Mouse (Mus musculus): ENCODE results near the gene Tbc1d16.
A peak's percentile ranks its signal among the peaks of the same experiment; 100 is the strongest.

The Tbc1d16 gene

DNA sequence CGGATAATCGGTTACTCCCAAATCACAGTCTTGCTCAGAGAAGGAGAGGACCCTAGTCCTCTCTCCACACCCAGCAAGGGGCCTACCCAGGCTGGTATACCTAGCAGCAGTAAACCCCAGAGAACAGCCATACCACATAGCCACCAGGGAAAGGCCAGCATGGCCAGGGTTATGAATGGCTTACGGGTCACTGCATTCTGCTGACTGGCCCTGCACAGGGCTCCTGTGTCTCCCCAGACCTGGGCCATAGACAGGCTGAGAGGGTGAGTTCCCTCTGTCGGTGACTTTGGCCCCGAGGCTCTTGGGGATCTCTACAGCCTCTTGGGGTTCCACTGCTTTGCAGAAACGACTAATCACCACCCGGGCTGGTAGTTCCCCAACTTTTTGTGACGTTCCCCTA, 50.0 kb downstream of the Tbc1d16 start:
- no peak for DNase-seq (ENCODE audit: low read depth, low spot score)

DNA sequence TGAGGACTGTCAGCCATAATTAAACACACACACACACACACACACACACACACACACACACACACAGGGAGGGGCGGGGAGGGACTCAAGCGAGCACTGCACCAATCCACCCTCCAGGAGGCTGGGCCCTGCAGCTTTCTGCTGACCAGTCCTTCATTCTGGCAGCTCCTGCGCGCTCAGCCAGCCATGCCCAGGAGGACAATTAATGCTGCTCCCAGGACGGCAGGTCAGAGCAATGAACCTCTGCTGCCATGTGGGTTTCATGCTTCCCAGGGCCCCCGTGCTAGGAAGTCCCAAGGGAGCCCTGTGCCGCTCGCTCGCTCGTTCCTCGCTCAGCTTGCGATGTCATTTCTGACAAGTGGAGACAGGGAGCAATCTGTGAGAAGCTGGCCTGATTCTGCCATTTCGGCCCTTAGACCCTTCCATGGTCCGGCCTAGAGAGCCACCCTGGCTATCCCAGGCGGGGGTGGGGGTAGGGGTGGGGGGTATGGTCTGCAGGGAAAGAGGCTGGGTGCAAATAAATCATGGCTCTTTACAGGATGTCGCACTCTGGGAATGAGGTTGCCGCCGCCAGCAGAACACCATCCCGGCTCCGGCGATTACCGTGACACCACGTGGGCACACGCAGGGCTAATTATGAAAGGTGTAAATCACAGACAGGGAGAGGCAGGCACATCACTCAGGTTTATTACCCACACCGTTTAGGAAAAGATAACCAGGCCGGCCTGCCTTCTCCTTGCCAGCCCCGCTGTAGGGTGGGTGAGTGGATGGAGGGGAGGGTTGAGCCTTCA, 51.7 kb downstream of the Tbc1d16 start:
- no peak for DNase-seq (ENCODE audit: low read depth, low spot score)

DNA sequence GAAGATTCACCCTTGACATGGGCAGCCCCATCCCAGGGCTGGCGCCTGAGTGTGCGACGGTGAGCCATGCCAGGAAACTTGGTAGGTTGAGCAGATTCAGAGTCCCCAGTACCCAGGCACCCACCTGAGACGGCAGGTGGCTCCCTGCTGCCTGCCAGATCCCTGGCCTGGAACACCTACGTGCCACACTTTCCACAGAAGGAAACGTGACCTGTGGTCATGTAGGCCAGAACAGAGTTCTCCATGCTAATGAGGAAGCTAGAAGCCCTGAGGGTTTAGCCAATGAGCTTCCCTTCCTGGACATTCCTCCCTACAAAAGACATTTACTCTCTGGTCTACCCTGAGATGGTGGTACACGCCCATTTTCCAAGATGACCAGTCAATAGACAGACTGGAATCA, 56.7 kb downstream of the Tbc1d16 start:
- DNase-seq (ENCODE audit: low read depth, low spot score) = no peak

DNA sequence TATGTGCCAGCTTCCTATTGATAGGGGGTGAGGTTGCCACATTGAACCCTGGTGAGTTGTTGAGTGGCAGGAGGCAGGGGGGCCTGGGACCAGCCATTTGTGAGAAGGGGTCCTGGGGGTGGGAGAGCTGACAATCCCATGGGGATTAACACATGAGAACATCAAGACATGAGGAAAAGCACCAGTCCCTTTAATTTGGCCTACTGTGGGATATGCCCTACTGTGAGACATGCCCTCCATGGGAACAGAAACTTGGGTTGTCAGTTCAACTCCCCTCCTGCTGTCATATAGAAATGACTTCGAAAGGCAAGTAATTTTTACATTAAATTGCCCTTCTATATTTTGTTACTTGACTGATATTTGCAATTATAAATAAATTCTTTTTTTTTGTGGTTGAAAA, 59.4 kb downstream of the Tbc1d16 start:
- no peak for DNase-seq (ENCODE audit: low read depth, low spot score)

DNA sequence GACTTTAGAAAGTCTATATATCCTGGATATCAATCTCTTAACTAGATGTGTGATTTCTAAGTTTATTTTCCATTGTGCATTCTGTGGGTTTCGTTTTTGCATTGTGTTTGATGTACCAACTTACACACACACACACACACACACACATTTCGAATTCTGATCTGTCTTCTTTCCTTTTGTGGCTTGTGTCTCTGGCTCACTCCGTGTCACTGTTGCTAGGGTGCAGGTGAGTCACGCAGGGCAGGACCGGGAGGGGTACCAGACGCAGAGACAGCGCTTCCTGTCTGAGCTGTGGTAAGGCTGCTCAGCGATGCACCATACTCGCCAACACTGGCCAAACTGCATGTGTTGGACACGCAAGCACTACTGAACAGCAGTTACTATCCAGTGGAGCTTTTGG, 62.3 kb downstream of the Tbc1d16 start:
- DNase-seq (ENCODE audit: low read depth, low spot score) = peak; percentile 96

DNA sequence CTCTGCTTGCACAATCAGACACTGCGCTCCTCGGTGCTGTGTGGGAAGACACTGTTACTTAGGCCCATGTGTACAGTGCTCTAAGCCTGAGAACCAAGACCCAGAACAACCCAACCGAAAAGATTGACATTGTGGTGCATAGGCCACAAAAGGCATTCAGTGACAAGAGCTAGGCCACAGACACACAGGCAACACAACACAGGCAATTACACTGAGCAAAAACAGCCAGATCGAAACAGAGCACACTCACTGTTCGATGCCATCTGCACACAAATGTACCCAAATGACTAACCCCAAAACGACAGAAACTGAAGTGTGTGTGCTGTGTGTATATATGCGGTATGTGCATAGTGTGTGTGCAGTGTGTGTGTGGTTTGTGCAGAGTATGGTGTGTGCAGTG, 63.9 kb downstream of the Tbc1d16 start:
- DNase-seq (ENCODE audit: low read depth, low spot score) = peak; percentile 62

DNA sequence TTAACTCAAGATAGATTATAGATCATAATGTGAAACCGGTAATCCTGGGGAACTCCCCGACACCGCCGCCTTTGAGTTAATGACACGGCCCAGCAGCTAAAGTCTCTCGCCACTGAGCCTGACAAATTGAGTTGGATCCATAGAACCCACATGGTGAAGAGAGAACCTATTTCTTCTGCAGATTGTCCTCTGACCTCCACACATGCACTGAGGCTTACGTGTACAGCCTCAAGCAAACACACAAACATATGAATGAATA, 64.6 kb downstream of the Tbc1d16 start:
- no peak for DNase-seq (ENCODE audit: low read depth, low spot score)

DNA sequence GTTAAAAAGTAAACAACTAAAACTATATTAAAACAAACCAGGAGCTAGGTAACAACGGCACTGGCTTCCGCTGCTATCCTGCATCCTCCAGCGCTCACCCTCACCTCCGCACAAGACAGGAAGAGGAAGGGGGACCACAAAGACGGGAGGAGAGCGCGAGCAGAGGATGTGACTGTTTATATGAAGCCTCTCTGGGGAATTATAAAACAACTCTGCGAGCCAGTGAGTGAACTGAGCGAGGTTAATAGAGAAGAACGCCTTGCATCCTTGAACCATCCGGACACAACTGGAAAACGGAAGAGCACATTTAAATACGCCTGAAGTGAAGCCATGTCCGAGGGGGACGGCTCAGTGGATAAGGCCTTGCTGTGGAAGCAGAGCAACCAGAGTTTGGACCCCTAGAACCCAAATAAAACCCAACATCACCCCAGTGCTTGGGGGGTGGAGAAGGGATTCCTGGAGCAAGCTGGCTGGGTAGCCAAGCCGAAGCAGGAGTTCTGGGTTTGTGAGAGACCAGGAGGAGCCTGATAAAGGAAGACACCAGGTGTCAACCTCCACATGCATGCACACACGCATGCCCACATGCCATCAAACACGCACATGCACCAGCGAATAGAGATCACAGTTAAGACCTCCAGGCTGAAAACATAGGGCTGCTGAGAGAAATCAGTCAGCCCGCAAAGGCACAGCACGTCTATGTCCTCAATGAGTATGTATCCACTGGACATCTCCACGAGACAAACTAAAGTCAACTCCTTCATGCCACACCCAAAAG, 65.2 kb downstream of the Tbc1d16 start:
- DNase-seq (ENCODE audit: low read depth, low spot score) = peak; percentile 82

DNA sequence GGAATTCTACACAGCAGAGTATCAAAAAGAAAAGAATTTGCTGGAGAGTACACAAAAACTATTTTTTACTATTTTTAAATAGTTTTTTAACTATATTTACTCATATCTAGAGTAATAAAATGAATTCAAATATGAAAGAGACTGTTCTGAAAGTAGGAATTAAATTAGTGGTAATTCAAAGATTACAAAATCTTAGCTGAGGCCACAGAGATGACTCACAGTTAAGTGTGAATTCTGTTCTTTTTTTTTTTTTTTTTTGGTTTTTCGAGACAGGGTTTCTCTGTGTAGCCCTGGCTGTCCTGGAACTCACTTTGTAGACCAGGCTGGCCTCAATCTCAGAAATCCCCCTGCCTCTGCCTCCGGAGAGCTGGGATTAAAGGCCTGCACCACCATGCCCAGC, 66.6 kb downstream of the Tbc1d16 start:
- DNase-seq (ENCODE audit: low read depth, low spot score) = no peak

DNA sequence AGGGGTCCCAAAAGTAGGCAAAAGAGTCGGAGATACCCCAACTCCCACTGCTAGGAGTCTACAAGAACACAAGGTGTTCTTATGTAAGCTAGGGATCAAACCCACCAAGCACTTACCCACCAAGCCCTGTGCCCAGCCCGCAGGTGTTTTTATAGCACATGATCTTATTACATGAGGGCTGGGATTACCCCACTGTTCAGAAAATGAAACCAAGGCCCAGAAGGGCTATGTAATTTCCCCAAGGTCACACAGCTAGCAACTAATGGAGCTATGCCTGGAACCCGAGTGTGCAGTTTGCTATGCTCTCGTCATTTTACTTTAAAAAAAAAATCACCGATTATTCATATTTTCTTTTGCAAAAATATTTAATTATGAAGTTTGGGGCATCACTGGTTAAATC, 68.2 kb downstream of the Tbc1d16 start:
- peak; percentile 60 for DNase-seq (ENCODE audit: low read depth, low spot score)

DNA sequence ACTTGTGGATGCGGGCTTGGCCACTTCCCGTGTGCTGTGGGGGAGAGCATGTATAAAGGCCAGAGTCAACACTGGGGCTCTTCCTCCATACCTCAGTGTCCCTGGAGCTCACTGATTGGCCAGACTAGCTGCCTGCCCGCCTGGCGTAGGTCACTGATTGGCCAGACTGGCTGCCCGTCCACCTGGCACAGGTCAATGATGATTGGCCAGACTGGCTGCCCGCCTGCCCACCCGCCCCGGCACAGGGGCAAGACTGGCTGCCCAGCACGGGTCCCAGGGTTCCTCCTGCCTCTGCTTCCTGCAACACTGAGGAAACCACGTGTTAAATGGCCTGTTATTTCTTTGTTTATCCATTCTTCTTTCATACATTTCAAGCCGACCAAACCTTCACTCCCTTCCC, 68.8 kb downstream of the Tbc1d16 start:
- peak; percentile 39 for DNase-seq (ENCODE audit: low read depth, low spot score)

DNA sequence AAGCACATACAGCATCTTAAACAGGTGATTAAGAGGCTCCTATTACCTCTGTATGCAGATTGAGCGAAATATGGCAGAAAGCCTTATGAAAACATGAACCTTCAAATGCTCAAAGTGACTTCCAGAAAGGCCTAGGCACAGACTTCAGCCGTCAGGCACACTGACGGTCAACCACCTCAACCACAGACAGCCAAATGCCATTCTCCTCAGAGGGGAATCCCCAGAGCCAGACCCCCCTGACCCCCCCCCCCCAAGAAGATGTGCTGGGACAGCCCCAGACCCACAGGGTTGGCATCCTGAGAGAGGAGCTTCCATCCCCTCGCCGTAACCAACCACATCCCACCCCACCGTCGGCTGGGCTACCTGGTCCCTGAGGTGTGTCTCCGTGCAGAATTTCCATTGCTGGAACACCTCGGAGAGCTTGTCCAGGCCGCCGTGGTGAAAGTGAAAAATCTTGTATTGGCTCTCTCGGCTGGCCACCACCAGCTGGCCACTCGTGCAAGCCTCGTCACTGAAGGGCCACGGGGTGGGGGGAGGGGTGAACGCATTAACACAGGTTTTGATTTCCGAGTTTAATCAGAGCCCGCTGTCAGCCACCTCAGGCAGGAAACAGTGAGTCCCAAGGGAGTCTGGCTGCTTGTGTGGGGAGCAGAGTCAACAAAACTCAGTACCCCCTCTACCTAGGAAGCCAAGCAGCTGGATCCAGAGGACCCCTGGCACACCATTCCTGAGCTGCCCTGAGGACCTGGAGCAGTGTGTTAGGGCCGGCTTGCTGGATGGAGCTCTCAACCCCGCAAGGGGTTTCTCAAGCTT, 70.7 kb downstream of the Tbc1d16 start:
- DNase-seq (ENCODE audit: low read depth, low spot score) = no peak

DNA sequence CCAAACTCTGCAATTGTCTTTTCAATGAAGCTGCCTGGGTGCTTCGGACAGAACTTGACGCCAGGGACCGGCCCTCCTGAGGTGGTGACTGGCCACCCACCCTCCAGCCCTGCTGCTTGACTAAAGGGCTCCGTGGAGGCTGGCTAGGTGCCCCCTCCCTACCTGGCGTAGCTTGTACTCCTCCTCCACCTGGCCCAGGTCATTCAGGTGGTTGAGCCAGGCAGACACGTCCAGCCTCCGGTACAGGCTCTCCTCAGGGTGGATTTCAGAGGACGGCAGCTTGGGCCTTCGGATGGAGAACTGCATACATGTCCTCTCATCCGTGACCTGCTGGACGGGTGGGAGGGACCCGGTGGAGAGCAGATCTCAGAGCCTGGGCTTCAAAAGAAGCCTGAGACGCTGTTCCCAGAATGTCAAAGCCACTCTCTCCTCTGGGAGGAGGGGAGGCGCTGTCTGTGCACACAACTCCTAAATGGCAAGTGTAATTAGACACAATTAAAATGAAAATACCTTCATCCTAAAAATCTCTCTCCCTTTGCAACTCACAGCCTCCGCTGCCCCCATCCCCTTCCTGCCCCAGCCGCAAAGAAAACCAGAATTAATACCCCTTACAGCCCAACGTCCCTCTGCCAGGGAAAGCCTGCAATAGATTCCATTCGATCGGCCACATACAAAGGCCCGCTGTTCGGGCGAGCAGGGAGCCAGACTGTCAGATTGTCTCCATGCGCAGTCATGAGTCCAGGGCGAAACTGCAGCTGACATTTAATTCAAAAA, 71.6 kb downstream of the Tbc1d16 start:
- DNase-seq (ENCODE audit: low read depth, low spot score) = no peak

DNA sequence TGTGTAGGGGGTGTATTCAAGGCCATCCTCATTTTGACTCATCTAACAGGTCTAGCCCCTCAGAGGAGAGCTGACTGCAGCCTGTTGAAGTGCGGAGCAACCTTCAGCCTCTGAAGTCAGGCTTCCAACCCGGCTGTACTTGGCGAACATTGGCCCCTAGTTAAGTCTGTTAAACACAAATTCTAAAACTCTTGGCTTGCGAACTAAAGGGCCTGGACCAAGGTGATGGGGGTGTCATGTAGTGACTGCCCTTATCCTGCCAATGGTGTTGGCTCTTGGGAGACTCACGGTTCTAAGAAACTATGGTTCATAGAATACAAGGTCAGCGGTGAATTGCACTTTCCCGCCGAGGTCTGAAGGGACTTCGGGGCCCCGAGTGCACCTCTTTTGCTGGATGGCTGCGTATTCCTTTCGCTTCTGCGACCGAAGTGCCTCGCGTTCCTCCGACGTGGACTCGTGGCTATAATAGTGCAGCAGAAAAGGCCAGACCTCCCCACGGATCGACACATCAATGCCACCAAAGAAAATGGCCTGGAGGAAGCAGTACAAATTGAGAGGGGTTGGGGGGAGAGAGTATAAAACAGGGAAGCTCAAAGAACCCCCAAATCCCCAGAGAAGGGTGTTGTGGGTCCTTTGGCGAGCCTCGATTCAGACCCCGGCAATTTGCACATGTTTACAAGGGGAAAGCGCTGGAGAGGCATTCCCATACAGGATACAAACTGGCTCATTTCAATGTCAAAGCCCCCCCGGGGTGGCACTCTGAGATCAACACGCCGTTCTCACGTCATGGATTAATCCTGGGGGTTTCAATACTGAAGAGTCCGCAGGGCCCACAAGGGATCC, 72.4 kb downstream of the Tbc1d16 start:
- no peak for DNase-seq (ENCODE audit: low read depth, low spot score)

DNA sequence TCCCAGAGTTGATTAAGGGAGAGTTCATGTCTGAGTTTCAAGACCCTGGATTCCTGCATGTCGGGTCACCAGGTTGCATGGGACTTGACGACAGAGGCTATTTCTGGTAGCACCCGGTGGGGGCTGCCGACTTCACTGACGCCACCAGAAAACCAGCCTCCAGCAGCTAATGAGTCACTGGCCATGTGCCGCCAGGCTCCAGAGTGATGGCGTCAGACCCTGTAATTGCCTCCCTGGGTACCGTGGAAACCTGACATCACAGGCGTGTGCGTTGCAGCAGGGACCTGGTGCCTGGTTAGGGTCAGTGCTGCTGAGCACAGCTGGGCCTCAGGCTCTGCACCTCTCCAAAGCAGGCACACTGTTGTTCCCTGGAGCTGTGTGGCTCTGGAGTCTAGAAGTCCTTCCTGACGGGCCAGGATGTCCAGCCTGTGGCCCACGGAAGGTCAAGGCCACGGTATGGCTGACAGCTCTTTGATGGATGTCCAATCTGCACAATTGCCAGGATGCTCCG, 75.9 kb downstream of the Tbc1d16 start:
- no peak for DNase-seq (ENCODE audit: low read depth, low spot score)

DNA sequence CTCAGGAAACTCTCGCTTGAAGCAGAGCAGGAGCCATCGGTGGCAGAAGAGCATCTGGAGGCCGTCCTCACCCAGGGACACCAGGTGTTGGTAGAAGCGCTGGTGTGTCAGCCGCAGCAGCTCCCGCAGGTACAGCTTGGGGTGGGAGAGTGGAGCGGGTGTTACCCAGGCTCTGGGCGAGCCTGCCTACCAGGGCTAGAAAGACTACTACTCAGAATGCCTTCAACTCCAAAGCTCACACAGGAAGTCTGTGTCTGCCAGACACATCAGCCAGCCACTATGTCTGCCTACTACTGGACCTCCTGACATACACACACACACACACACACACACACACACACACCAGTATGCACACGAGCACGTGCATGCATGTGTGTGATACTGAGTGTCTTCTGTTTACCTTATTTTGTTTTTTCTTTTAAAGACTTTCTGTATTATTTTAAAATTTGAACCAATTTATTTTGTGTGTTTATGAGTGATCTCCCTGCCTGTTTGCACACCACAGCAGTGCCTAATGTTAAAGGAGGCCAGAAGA, 77.2 kb downstream of the Tbc1d16 start:
- peak; percentile 43 for DNase-seq (ENCODE audit: low read depth, low spot score)

DNA sequence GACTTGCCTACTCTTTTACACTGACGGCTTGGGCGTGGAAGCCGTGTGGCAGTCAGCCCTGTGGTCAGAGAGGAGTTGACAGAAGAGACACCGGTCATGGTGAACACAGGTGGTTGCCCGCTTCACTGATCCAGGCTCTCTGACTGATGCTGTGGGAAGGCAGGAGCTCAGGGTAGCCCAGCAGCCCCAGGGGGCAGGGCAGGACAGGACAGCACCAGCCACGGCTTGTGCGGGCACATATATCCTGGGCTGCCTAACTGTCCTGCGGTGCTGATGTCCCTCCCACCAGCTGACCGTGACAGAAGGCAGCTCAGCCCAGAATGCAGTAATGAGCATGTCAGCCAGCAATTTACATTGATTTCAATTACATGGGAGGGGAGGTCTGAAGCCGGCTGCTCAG, 77.9 kb downstream of the Tbc1d16 start:
- DNase-seq (ENCODE audit: low read depth, low spot score) = no peak

DNA sequence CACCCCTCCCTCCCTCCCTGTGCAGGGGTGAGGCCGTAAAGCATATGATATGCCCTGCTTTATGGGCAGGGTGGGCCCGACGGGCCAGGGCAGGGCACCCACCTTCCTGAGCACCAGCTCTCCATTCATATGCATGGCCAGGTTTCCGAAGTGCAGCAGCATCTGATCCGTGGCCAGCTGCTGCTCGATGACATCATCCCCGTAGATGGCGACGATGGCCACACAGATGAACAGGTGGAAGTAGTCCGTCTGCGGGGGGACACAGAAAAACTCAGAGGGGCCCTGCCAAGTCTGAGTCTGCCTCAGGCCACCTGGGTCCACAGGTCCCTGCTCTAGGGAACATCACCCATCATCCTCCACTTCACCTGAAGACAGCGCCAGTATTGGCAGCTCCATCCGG, 79.5 kb downstream of the Tbc1d16 start:
- DNase-seq (ENCODE audit: low read depth, low spot score) = no peak

DNA sequence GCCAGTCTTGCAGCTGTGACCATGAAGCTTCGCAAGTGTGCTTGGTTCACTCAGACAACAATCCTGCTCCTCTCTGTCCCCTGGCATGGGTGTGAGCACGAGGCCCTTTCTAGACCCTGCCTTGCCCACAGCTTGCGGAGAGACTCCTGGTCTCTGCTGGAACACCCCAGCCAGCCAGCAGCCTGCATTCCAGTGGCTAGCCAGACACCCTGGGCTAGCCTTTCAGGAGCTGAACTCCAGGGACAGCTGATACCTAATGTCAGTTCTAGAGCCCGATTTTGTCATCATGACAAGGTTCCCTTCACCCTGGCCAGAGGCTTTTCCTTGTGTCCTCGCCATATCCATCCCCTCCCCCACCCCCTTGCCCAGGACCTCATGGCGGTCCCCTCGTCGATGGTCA, 81.1 kb downstream of the Tbc1d16 start:
- DNase-seq (ENCODE audit: low read depth, low spot score) = no peak

DNA sequence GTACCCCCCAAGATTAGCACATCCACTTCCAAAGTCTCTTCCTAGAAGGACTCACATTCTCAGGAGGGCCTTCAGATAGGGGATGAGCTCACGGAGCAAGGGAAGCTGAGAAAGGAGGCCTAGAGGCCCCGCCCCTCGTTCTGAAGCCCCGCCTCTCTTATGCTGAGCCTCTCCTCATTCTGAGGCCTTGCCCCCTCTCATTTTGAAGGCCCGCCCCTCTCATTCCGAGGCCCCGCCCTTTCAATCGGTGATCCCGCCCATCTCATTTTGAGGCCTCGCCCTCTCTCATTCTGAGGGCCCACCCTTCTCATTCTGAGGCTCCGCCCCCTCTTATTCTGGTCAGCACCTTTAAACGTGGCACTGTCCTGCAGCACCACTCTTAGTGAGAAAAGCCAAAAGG, 82.2 kb downstream of the Tbc1d16 start:
- no peak for DNase-seq (ENCODE audit: low read depth, low spot score)

Data from CD4-positive helper T cell, adult 2 months (primary cell).